Mouse (Mus musculus) A20 (cell line): ENCODE measurements at regions not wholly inside any gene's neighbourhood (a gene's known extent, or its start where the extent isn't known, plus 50 kb on each side); places are given as distances from the start of the nearest gene placed in this dataset.
"Not testable (repeated sequence)": the region's sequence is repeated elsewhere in the genome, so short reads cannot be mapped to it uniquely, and the experiment has no call there.

ENCODE experiments used
- DNase-seq: peaks from one replicate; pipeline ENCODE4 v3.0.0-alpha.2; 2011; ENCODE audit warnings: low read depth, low spot score

- not testable (repeated sequence) for DNase-seq
Measured at GRCm38 (mm10) chr14:26319821-26320220, 62.1 kb downstream of the Duxbl3 start.

- no peak for DNase-seq
Measured at GRCm38 (mm10) chr14:26320736-26321135, 63.0 kb downstream of the Duxbl3 start.

DNA sequence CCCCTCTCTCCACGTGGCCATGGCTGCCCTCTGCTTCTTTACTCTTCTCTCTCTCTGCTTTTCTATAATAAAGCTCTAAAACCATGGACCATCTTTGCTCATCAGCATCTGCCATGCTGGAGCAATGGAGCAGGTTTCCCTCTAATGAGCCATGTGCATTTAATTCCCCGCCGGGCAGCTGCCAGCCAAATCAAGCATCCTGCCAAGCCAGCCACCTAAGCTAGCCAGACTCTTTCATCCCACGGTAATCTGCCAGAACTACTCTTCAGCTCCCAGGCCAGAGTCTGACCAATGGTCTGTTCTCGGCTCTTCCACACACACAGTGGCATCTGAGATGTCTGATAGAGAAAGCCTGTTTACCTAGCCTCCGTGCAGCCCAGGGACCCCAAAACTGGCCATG is 70.8 kb downstream of the Duxbl3 start:
- no peak for DNase-seq

DNA sequence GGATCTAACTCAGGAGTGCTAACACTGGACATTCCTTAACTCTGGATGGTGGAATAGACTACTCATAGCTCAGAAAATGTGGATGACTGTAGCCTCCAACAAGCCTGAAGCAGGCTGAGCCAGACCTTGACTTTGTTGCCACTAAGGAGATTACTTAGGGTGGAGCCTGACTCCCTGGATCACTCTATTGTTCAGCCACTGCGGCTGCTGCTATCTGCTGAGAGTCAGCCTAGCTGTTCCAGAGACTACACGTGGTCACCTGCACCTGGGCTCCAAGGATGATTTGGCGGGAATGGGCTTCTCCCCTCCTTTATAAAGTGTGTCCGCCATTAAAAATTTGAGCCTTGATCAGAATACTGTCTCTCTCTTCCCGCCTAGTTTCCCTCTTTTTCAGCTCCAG is 83.3 kb downstream of the Duxbl3 start:
- no peak for DNase-seq

DNA sequence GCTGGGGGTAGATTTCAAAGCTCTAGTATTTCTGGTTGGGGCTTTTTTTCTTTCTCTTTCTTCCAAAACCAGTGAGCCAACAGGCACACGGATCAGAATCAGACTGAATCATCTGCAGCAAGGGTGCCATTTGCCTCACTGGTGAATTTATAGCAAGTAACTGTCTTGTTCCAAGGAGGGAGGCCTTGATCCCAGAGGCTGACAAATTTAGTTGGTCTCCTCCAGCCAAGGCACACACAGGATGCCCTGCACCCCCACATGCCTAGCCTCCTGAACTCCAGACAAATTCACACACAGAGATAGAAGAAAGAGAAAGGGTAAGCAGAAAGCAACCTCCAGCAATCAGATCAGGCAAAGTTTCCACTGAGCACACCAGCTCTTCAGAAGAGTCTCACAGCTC is 87.5 kb downstream of the Duxbl3 start:
- DNase-seq = no peak

DNA sequence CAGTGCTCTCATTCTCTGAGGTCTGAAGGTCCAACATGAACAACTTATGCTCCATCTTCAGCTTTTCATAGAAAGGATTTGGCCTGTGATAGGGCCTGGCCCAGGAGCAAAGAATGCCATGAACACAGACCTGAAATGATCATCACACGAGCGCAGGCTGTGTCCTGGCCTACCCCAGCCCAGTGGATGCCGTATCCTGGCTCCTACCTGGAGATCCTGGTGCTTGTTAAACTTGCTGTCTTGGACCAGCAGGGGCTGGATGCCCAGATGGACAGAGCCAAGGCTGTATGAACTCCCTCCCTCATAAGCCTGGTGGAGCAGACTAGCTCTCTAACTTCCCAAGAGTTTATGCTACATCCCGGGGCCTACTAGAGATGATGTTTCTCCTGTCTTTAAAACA is 89.5 kb downstream of the Duxbl3 start:
- DNase-seq = no peak

DNA sequence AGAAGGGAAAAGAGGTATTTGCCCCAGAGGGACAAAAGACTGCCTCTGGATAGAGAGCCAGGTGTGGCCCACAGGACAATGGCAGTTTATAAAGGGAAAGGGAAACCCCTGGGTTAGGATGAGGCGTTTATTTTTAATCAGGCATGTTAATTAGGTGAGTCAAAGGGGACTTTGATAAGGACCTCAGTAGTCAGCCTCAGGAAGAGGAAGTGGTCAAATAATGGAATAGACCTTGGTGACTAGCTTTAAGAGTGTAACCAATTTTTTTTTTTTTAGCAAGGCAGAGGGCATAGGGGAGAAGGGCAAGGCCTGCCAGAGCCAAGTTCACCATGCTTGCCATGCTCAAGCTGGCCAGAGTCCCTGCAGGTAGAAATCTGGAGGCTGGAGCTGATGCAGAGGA is 95.2 kb downstream of the Duxbl3 start:
- DNase-seq = peak; percentile 50

DNA sequence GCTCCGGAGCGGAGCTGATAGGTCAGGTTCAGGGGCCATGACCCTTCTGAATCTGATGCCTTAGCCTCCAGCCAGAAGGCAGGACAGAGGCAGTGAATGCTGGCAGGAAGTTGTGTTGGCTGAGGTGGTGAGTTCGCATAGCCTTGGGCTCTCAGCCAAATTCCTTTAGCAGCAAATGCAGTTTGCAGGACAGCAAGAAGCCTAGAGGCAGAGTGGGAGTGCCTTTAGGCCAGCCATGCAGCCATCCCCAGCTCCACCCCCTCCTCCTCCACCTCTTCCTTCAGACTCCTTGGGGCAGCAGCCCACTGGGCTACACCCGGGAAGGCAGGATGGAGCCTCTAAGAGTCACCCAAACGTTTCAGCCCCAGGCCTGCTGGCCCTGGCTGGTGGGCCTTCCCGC is 99.5 kb downstream of the Duxbl3 start:
- DNase-seq = no peak

DNA sequence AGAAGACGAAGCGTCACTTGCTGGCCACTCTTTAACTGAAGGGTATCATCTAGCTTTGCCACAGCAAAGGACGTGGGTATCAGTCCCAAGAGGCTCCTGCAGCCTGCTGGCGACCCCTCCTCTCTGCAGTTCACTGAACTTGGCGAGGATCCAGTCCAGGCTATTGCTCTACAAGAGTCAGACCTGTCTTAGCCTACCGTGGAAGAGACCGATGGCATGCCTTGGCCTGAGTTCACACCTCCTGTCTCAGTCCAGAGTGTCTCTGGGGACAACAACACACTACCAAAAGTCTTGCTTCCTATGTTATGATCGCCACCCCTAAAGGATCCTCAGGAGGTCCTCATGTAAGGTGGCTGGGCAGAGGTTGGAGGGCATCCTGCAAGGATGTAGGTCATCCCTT is 100.2 kb downstream of the Duxbl3 start:
- DNase-seq = no peak

GRCm38 (mm10) chr14:26360071-26360470 is 102.3 kb downstream of the Duxbl3 start:
- no peak for DNase-seq

DNA sequence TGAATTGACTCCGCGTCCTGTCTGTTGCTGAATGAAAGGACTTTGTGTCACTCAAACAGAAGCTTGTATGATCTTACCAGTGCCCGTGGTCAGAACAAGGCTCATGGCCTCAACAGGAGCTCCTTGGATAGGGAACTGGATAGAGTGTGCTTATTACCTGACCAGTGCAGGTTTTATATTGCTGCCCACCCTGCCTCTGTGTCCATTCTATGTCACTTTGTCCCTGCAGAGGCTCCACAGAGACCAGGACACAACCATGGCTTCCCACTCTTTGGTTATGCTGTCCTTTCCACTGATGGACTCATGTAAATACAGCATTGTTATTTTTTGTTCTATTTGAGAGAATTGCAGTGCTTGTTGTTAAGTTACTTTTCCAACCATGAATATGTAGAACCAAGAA is 103.4 kb downstream of the Duxbl3 start:
- no peak for DNase-seq
